Mouse (Mus musculus) E14TG2a.4 (cell line): ENCODE measurements around the gene Anapc16.

Experiments
- CTCF ChIP-seq: conservative IDR thresholded peaks from 2 replicates; pipeline ENCODE4 v1.5.1; 2014; ENCODE audit warnings: low read length
- NANOG ChIP-seq: IDR thresholded peaks from 2 replicates; pipeline ENCODE4 v1.6.1; 2014; ENCODE audit warnings: borderline replicate concordance, low read length, mixed read lengths
- POU5F1 ChIP-seq: IDR thresholded peaks from 2 replicates; pipeline ENCODE4 v1.6.1; 2014; ENCODE audit warnings: low read length, borderline replicate concordance

- TF ChIP-seq CTCF (no peak), NANOG (no peak), POU5F1 (no peak)
Measured at GRCm38 (mm10) chr10:59942281-59942846, 60.6 kb downstream of the Anapc16 start.
